Mouse (Mus musculus) small intestine, adult 2 months (tissue): ENCODE measurements around the gene Mbnl1. TPM values are rescaled to one million over a fixed set of nuclear protein-coding genes. Genes with fewer than 3 reads are reported as not detected.

Experiments
- H3K27ac ChIP-seq: fragments of 200-500 bp; 2 replicates; pipeline ENCODE4 v1.5.1; 2012; ENCODE audit warnings: low read depth, low read length, control low read depth, inconsistent platforms; ENCODE audit not compliant: insufficient read depth
- H3K27me3 ChIP-seq: fragments of 200-500 bp; 2 replicates; pipeline ENCODE4 v1.6.1; 2012; ENCODE audit warnings: mild to moderate bottlenecking, moderate library complexity, low read length, inconsistent platforms; ENCODE audit not compliant: control insufficient read depth, insufficient read depth
- H3K36me3 ChIP-seq: fragments of 200-500 bp; 2 replicates; pipeline ENCODE4 v1.6.1; 2012; ENCODE audit warnings: mild to moderate bottlenecking, low read length, control low read depth, inconsistent platforms; ENCODE audit not compliant: control insufficient read depth, insufficient read depth
- H3K4me1 ChIP-seq: fragments of 200-500 bp; 2 replicates; pipeline ENCODE4 v1.6.1; 2012; ENCODE audit warnings: low read length, inconsistent platforms, mixed read lengths; ENCODE audit not compliant: control insufficient read depth, insufficient read depth, insufficient read length
- H3K4me3 ChIP-seq: fragments of 200-500 bp; 2 replicates; pipeline ENCODE4 v1.5.1; 2012; ENCODE audit warnings: low read depth, mild to moderate bottlenecking, control low read depth, inconsistent platforms, low read length, moderate library complexity
- CTCF ChIP-seq: fragments of 200-500 bp; IDR thresholded peaks from 2 replicates; pipeline ENCODE4 v1.5.1; 2012; ENCODE audit warnings: low read depth, mild to moderate bottlenecking, control low read depth, inconsistent platforms, low read length, moderate library complexity, mixed read lengths; ENCODE audit not compliant: insufficient replicate concordance, insufficient read length; ENCODE audit errors: extremely low read depth
- POLR2A ChIP-seq: fragments of 200-500 bp; IDR thresholded peaks from 2 replicates; pipeline ENCODE4 v1.6.1; 2012; ENCODE audit warnings: low read depth, mild to moderate bottlenecking, control low read depth, inconsistent platforms, low read length, moderate library complexity
- WGBS: fragments of 180-500 bp; shearing (Covaris S2); methylation state at CpG from one replicate; pipeline ENCODE4 v1.1.7; 2018; 5-methylcytosine and 5-hydroxymethylcytosine counted together
- polyA plus RNA-seq: library from polyadenylated mRNA; depleted of rRNA; stranded (reverse); fragments of >200 nt; gene quantifications from 2 replicates; pipeline ENCODE4 v1.2.3, GENCODE M21; 2012

The Mbnl1 gene
- polyA plus RNA-seq, 1 experiment: 48.7 TPM

DNA sequence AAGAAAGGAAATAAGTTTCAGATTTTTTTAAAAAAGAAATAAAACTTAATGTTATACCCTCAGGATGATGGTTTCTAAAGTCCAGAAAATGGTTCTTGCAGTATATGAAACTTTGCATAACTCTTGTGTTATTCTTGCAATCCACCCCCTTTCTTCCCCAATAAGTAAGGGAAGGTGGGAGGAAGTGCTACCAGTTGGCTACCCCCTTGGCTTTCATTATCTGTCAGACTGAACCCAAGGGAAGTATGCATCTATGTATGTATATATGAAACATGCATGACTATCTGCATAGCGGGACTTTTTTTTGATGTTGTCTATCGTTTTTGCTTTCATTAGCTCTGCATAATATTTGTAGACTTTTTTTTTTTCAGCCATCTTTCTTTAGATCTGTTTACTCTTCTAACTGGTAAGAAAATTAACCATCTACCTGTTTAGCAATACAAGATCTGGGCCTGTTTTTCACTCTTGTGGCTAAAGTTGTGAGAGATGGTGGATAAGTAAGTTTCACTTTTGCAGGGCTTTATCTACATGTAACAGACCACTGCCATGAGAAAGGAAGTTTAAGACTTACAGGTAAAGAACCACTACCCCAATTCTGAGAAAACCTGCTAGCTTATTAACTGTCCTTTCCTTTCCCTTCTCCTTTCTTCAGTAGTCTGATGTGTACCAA is 484 bp upstream of the Mbnl1 start:
- no peak overlapping the region; the same call in 1 of the 2 replicates for H3K27ac ChIP-seq
- H3K36me3 ChIP-seq: no peaks in the 10 kb centered on the region
- H3K4me1 ChIP-seq: no peaks in the 10 kb centered on the region
- H3K4me3 ChIP-seq: no peak overlapping the region
- H3K27me3 ChIP-seq: no peaks in the 10 kb centered on the region
- 83% methylated on average over 2 of the region's 2 CpGs for WGBS
- TF ChIP-seq POLR2A (no peak), CTCF (no peak)

DNA sequence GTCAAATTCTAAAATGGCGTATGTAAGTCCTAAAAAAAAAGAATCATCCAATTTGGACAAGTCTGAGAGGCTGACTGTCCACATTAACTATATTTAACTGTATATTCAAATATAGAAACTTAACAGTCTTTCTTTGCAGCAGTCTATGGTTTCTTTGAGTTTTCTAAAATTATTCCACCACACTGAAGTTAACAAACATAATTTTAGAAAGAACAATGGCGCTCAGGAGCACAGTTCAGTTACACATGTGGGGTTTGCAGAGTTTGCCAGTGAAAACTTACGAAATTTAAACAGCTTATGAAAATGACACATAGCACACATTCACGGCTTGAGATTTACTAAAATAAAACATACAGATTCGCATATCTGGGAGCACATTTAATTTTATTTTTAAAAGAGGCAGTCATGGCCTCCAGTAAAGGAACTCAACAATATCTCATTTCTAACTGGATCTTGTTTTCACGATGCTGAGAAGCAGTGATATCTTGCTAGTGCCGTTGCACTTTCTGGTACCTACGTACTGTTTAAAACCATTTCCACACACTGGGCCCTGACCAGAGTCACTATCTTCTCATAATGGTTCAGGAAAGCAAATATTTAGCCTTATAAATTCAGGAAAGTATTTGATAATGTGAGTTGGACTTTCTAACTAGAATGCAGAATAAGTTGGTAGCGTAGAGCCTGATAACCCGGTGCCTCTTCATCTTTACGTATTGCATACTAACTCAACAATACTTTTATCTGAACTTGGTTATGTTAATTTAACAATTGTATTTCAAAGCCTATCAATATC is 1.4 kb downstream of the Mbnl1 start:
- TF ChIP-seq POLR2A (no peak), CTCF (no peak)
- H3K4me1 ChIP-seq: no peaks in the 10 kb centered on the region
- H3K27ac ChIP-seq: no peak overlapping the region
- no peaks in the 10 kb centered on the region for H3K27me3 ChIP-seq
- 83% methylated on average over 11 of the region's 11 CpGs for WGBS
- no peaks in the 10 kb centered on the region for H3K36me3 ChIP-seq
- no peak overlapping the region for H3K4me3 ChIP-seq

GRCm38 (mm10) chr3:60474654-60474972 is 2.0 kb downstream of the Mbnl1 start:
- TF ChIP-seq POLR2A: no peak
- TF ChIP-seq CTCF: no peak
- WGBS: 88% methylated on average over 3 of the region's 3 CpGs
- H3K36me3 ChIP-seq: no peaks in the 10 kb centered on the region
- peak overlapping the region; percentile 27; the same call in 1 of the 2 replicates for H3K27ac ChIP-seq
- H3K4me1 ChIP-seq: no peaks in the 10 kb centered on the region
- H3K4me3 ChIP-seq: no peak overlapping the region
- no peaks in the 10 kb centered on the region for H3K27me3 ChIP-seq

GRCm38 (mm10) chr3:60475055-60475454 is 2.4 kb downstream of the Mbnl1 start:
- no peaks in the 10 kb centered on the region for H3K36me3 ChIP-seq

GRCm38 (mm10) chr3:60476751-60477255 is 4.2 kb downstream of the Mbnl1 start:
- TF ChIP-seq POLR2A: no peak
- no peak for TF ChIP-seq CTCF
- WGBS: 83% methylated on average over 6 of the region's 6 CpGs
- no peak overlapping the region for H3K27ac ChIP-seq
- H3K36me3 ChIP-seq: no peaks in the 10 kb centered on the region
- H3K4me1 ChIP-seq: no peaks in the 10 kb centered on the region
- H3K27me3 ChIP-seq: no peaks in the 10 kb centered on the region
- H3K4me3 ChIP-seq: no peak overlapping the region

More at GRCm38 (mm10) chr3:60475055-60475454, 2.4 kb downstream of the Mbnl1 start:
- Histone ChIP-seq H3K4me3 (no peak overlapping the region), H3K27me3 (no peaks in the 10 kb centered on the region), H3K4me1 (no peaks in the 10 kb centered on the region), H3K27ac (no peak overlapping the region; the same call in 1 of the 2 replicates)
- TF ChIP-seq CTCF (no peak), POLR2A (no peak)
- WGBS: 82% methylated on average over 2 of the region's 2 CpGs

GRCm38 (mm10) chr3:60478433-60478832 is 5.8 kb downstream of the Mbnl1 start:
- H3K36me3 ChIP-seq: no peaks in the 10 kb centered on the region
- no peak overlapping the region for H3K4me3 ChIP-seq
- no peaks in the 10 kb centered on the region for H3K4me1 ChIP-seq
- no peaks in the 10 kb centered on the region for H3K27me3 ChIP-seq
- 33% methylated on average over 2 of the region's 2 CpGs for WGBS
- H3K27ac ChIP-seq: no peak overlapping the region
- no peak for TF ChIP-seq POLR2A
- TF ChIP-seq CTCF: no peak

DNA sequence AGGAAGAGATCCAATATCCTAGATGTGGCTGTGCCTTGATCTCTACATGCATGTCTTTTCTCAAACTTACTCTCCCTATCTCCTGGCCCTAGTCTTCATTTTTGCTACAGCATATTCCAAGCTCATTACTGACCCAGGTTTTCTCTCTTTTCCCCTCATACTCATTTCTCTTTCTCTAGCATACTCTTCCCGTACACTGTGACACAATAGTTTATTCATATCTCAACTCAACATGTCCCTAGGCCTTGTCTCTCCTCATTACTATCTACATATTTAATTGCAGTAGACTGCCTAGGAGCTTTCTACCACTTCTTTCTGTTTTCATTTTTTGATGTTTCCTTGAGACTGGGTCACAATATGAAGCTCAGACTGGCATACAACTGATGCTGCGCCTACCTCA is 8.1 kb downstream of the Mbnl1 start:
- Histone ChIP-seq H3K4me3 (no peak overlapping the region), H3K27me3 (no peaks in the 10 kb centered on the region), H3K4me1 (peaks cover 4% of the 10 kb centered on the region; the same call in 1 of the 2 replicates), H3K36me3 (no peaks in the 10 kb centered on the region), H3K27ac (no peak overlapping the region)
- TF ChIP-seq POLR2A (no peak), CTCF (no peak)
- WGBS: 78% methylated on average over 2 of the region's 2 CpGs
